Mouse (Mus musculus) neural tube, embryonic 15.5 days (tissue): ENCODE results near the gene Fbxl18. TPM values are rescaled to one million over a fixed set of nuclear protein-coding genes. Genes with fewer than 3 reads are reported as not detected.

Experiments used
- ATAC-seq: fragments of 200-750 bp; cut with Nextera tagmentation; 2 replicates; pipeline ENCODE4 v1.8.0; 2017; ENCODE audit warnings: mild to moderate bottlenecking, moderate TSS enrichment, moderate library complexity; ENCODE audit not compliant: low FRiP score
- H3K27ac ChIP-seq: fragments of 300-500 bp; sonication (generic); replicated peaks from 2 replicates; pipeline ENCODE4 v1.5.1; 2015; ENCODE audit warnings: mild to moderate bottlenecking, inconsistent platforms
- H3K27me3 ChIP-seq: fragments of 300-500 bp; sonication (generic); replicated peaks from 2 replicates; pipeline ENCODE4 v1.6.1; 2015; ENCODE audit warnings: inconsistent platforms
- H3K36me3 ChIP-seq: fragments of 300-500 bp; sonication (generic); 2 replicates; pipeline ENCODE4 v1.6.1; 2015; ENCODE audit warnings: inconsistent platforms
- H3K4me1 ChIP-seq: fragments of 300-500 bp; sonication (generic); 2 replicates; pipeline ENCODE4 v1.6.1; 2015; ENCODE audit warnings: inconsistent platforms
- H3K4me2 ChIP-seq: fragments of 300-500 bp; sonication (generic); 2 replicates; pipeline ENCODE4 v1.6.1; 2015; ENCODE audit warnings: inconsistent platforms, mild to moderate bottlenecking, moderate library complexity
- H3K4me3 ChIP-seq: fragments of 300-500 bp; sonication (generic); replicated peaks from 2 replicates; pipeline ENCODE4 v1.5.1; 2015; ENCODE audit warnings: mild to moderate bottlenecking, inconsistent platforms
- H3K9ac ChIP-seq: fragments of 300-500 bp; sonication (generic); replicated peaks from 2 replicates; pipeline ENCODE4 v1.6.1; 2015; ENCODE audit warnings: mild to moderate bottlenecking, inconsistent platforms
- H3K9me3 ChIP-seq: fragments of 300-500 bp; sonication (generic); replicated peaks from 2 replicates; pipeline ENCODE4 v1.6.1; 2016; ENCODE audit warnings: inconsistent platforms
- WGBS: fragments of 180-500 bp; shearing (Covaris S2); methylation state at CpG from one replicate; pipeline ENCODE4 v1.1.7; 2015; ENCODE audit warnings: mixed read lengths; 5-methylcytosine and 5-hydroxymethylcytosine counted together
- polyA plus RNA-seq: library from polyadenylated mRNA; unstranded; fragments of >200 nt; fragmentation: Nextera tagmentation; extraction: Ambion mirVana; gene quantifications from 2 replicates; pipeline ENCODE4 v1.2.1, GENCODE M21; 2015

Gene Fbxl18
- polyA plus RNA-seq, 1 experiment from 2014 or later = 29.4 TPM

DNA sequence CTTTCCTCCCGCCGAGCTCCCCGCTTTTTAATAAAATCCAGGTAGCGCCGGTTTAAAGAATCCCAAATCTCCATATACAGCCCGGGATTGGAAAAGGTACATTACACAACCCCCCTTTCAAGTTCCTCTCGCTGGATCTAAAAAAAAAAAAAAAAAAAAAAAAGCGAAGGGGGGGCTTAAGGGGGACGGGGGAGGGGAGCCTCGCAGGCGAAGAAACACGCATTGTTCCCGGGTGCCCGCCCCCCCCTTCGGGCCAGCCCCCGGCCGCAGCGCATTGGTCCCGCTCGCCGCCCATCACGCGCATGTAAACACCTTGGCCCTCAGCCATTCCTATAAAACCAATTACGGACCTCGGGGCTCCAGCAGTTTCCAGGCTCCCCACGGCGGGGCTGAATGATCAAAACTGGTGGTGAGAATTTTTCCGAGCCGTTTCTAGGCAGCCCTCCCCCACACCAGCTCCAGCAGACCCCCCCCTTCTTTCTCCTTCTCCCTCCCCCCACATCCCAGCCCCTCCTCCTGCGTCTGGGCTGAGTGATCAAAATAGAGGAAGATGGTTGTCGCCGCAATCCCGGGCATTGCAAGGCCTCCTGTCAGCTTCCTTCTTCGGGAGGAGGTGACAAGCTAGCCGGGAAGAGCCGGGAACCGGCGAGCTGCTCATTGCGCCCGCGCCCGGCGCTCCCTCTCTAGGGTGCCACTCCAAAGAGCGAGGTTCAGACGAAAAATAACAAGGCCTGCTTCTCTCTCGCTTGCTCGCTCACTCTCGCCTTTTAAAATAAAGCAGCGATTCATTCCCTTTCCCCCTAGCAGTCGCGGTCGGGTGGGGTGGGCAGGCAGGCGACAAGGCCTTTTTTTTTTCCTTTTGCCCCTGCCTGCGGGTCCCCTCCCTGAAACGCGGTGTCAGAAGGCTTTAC is 77.4 kb downstream of the Fbxl18 start, which contains the start of gene Tnrc18:
Gene Tnrc18 (minus strand): TSS at position 139 of the 911 bp plus-strand sequence.
- Histone ChIP-seq H3K4me2 (peak within 1 kb of the TSS; percentile 96), H3K36me3 (no peaks in the 10 kb centered on the region), H3K4me1 (peaks cover 21% of the 10 kb centered on the region), H3K9me3 (no peaks in the 10 kb centered on the region), H3K27ac (peak within 1 kb of the TSS; percentile 100), H3K27me3 (no peaks in the 10 kb centered on the region), H3K9ac (peak within 1 kb of the TSS; percentile 100), H3K4me3 (peak within 1 kb of the TSS; percentile 92)
- peak; percentile 80 for ATAC-seq
- WGBS = under 1% methylated on average over 56 of the region's 56 CpGs

Other genes starting within 250 kb of the Fbxl18 start
- 72.5 and 82.4 TPM in 2 replicates for gene Slc29a4, start 202.9 kb downstream of the Fbxl18 start, polyA plus RNA-seq
- gene Tnrc18, start 77.8 kb downstream of the Fbxl18 start, polyA plus RNA-seq = 22.5 and 26.0 TPM in 2 replicates
- 12,525 and 12,918 TPM in 2 replicates for gene Actb, start 11.3 kb upstream of the Fbxl18 start, polyA plus RNA-seq
- 385 and 432 TPM in 2 replicates for gene Fscn1, start 64.9 kb upstream of the Fbxl18 start, polyA plus RNA-seq
- 26.6 and 29.6 TPM in 2 replicates for gene Rnf216, start 217.6 kb upstream of the Fbxl18 start, polyA plus RNA-seq